Mouse (Mus musculus): ENCODE results near the gene Acsm5. TPM values are rescaled to one million over a fixed set of nuclear protein-coding genes. Genes with fewer than 3 reads are reported as not detected.
A peak's percentile ranks its signal among the peaks of the same experiment; 100 is the strongest.

Gene Acsm5
- total RNA-seq (2021) = not detected

DNA sequence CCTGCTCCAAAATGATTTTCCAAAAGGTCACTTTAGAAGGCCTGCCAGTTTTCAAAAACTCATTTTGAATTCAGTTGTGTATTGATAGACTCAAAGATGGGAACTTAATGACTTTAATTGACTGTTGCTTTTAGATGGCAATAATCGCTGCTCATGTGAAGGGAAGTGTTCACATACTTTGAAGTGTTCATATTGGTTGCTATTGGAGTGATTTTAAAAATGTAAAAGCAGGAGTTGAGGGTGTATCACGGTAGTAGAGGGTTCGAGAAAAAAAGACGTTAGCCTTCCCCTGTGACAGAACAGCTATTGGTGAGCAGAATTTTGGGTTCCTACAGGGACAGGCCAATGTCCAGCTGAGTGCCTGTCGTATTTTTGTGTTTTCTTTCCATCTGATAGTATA is at the start of gene Acsm5:
Acsm5 (plus strand) TSS at position 301 of the 400 bp plus-strand sequence.
- intact Hi-C loops (cut with DNase I) = loop anchor here (5.0 kb wide), 1 partner anchor 507 kb away; no protein-coding TSS in a partner anchor
- no peak for DNase-seq

DNA sequence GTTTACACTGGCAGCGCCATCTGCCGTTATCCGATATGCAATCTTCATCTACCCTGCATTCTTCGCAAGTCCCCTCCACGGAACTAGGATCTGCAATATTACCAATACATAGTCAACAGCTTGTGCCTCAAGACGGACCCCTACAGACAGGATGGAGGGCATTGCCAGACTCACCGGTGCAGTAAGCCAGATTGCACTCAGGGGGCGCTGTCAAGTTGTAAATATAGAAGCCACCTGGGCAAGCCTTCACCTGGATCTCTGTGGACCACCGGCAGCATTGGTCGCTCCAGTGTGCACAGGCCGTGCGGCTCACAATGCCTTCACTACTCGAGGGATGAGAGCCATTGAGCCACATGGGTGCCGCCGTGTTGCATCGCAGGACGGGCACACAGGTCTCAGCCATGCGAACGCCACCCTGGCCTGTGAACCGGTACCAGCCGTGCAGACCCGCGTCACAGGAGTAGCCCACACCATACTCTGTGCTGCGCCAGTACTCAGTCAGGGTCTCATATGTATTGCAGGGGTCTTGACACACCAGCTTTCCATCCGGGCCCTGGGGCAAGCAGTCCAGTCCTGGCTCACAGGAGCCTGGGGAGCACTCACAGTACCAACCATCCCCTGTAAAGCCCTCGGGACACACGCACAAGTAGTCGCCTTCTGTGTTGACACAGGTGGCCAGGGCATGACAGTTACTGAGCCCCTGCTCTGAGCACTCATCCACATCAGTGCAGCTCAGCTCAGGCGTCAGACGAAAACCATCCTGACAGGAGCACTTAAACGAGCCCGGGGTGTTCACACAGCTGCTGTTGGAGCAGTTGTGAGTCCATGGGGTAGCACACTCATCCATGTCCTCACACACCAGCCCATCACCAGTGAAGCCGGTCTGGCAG is 42.5 kb upstream of the Acsm5 start:
- intact Hi-C loops (cut with DNase I) = no loop called here
- no peak for DNase-seq

GRCm38 (mm10) chr7:119479256-119479655 is 40.0 kb upstream of the Acsm5 start, which contains the start of gene Umod:
Umod (minus strand) TSS chr7:119479282.
- intact Hi-C loops (cut with DNase I) = no loop called here
- DNase-seq = no peak

DNA sequence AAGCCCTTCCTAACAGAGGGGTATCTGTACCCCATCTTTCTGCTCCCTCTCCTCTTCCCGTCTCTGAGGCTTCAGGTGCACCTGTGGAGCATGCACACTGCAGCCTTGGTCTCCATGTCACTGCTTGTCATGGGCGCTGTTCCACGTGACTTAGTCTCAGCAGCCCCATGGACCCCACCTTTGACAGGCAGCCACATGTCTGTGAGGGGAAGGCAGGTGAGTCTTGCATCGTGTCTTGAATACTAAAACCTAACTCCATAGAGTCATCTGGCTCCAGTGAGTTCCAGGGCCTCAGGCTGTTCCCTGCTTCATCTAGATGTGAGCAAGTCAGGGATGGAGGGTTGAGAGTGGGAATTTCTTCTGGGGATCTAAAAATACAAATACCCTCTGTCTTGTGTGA is 35.1 kb upstream of the Acsm5 start:
- intact Hi-C loops (cut with DNase I) = no loop called here
- DNase-seq = no peak

DNA sequence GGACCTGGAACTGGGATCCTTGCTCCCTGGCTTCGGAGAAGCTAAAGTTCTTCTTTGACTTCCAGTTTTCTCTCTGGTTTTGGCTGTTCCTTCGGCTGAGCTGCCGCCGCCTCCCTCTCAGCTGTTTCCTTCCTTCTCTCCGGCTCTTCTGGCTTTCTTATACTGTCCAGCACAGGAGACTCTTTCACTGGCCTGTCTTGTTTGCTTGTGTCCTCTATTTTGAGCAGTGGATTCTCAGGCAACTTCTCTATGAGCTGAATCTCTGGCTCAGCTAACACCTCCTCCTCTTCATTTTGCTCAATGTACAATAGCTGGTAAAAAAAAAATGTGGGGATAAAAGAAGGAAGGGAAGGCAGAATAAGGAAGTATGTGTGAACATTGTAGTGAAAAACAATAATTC is 32.6 kb upstream of the Acsm5 start:
- intact Hi-C loops (cut with DNase I) = no loop called here
- DNase-seq = no peak

DNA sequence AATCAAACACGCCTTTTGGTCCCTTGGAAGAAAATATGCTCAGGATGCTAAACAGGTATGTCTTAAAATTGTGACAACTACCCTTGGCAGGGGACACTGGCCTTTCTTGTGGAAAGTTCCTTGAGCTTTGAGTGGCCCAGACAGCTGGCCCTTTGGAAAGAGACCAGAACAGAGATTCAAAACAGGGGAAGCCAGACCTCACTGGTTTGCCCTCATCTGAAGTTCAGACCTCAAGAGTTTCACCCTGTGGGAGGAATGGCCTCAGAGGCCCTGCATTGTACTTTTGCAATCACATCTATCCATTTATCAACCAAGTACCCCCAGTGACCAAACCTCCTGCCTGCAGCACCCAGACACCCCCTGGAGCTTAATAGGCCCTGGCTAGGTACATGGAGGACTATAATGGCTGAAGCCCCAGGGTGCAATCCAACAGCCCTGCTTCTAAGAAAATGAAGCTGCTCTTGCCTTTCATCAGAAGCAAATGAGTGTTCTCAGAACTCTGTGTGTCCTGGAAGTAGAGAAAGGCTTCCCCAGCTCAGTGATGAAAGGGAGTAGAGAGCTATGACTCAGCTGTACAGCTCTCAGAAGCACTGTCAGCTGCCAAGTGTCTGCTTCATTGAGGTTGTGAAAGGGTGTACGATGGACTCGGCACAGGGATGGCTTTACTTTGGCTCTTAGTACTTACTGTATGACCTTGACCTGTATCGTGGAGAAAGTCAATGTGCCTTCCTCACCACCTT is 29.1 kb upstream of the Acsm5 start:
- DNase-seq = no peak
- intact Hi-C loops (cut with DNase I) = no loop called here

DNA sequence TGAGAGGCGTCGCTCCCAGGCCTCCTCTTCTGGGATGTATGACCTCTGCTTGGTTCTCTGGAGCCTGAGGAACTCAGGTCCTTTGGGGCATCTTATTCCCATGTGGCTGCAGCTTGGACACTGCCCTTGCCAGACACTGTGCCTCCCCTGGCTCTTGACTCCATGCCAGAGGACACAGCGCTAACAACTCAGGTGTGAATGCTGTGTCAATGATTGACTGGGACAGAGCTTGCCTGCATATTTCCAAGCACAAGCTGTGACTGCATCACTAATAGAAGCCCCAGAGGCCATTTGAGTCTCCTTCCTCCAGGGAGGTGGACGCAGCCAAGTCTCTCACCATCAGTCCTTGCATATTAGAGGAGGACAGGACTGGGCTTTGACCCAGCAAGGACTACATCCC is 8.1 kb upstream of the Acsm5 start:
- no peak for DNase-seq
- intact Hi-C loops (cut with DNase I) = no loop called here

DNA sequence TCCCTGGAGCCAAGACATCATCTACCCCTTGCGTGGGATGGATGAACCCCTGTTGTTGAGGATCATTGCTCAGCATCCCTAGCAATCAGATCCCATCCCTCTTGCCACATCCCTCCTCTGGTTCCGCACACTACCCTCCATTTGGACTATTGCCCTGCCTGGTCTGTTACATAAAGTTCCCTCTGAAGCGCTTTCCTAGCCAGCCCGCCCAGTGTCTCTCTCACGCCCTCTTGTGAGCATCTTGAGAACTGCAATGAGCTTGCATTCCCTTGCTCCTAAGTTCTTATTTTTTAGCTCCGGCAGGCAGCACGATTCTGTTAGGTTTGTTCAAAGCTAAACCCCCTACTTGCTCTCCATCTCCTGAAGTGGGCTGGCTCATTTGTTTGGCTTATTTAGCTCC is 6.2 kb upstream of the Acsm5 start:
- intact Hi-C loops (cut with DNase I) = no loop called here
- DNase-seq = peak; percentile 48

GRCm38 (mm10) chr7:119515492-119516271 is 3.6 kb upstream of the Acsm5 start:
- intact Hi-C loops (cut with DNase I) = loop anchor here (5.0 kb wide), 1 partner anchor 503 kb away; no protein-coding TSS in a partner anchor
- peak; percentile 53 for DNase-seq

DNA sequence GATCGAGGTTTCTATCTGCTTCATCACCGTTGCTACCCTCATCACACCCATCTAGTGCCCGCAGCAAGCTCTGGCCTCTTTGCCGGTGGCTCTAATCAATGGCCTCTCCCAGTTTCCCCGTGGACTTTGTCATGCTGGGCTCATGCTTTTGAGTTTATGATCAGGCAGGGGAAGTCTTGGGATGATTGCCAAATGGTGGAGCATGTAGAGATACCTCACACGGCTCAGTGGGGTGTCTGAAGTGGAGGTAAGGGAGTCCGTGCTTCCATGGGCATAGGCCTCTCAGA is 3.0 kb upstream of the Acsm5 start:
- no peak for DNase-seq
- intact Hi-C loops (cut with DNase I) = loop anchor here (5.0 kb wide), 1 partner anchor 504 kb away; no protein-coding TSS in a partner anchor

DNA sequence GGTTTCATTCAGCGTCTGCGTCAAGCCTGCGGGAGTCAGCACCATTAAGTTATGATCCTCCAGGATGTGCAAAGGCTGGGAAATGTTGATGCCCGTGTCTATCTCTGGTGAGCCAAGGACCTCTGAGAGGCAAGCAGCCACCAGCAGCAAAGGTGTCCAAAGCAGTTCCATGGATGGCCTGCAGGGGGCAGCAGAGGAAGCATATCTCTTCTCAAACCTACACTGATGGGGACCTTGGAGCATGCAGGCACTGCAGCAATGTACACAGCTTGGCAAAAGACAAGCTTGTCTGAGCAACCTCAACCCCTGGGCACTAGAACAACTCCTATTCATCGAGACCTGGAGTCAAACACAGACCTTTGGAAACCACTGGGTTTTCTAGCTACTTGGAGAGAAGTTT is 391 bp downstream of the Acsm5 start:
- DNase-seq = peak; percentile 75
- intact Hi-C loops (cut with DNase I) = loop anchor here (5.0 kb wide), 1 partner anchor 507 kb away; no protein-coding TSS in a partner anchor

DNA sequence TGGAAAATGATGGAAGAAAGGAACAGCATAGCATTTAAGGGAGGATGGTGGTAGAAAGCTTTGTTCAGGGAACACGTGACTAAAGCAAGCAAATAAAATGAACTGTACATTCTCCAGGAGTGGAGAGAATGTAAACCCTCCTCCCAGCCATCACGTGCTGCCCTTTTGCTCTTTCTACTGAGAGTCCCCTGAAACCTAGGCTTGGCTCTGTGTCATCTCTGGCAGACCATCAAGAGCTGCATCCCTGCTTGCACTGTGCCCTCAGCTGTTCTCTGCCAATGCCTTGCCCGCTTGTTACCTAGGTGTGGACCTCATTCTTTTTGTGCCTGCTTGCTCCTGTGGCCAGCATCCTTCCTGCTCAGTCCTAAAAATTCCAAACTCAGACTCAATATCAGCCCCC is 2.6 kb downstream of the Acsm5 start:
- no peak for DNase-seq
- intact Hi-C loops (cut with DNase I) = no loop called here

GRCm38 (mm10) chr7:119522385-119522784 is 3.1 kb downstream of the Acsm5 start:
- intact Hi-C loops (cut with DNase I) = no loop called here

GRCm38 (mm10) chr7:119523389-119523788 is 4.1 kb downstream of the Acsm5 start, which contains the start of gene Pdilt:
Pdilt (minus strand) TSS chr7:119523489.
- intact Hi-C loops (cut with DNase I) = no loop called here
- no peak for DNase-seq

More at GRCm38 (mm10) chr7:119522385-119522784, 3.1 kb downstream of the Acsm5 start:
- no peak for DNase-seq

GRCm38 (mm10) chr7:119525881-119526281 is 6.6 kb downstream of the Acsm5 start:
- intact Hi-C loops (cut with DNase I) = no loop called here
- DNase-seq = no peak

- DNase-seq = no peak
- intact Hi-C loops (cut with DNase I) = no loop called here
These were observed 7.2 kb downstream of the Acsm5 start for GRCm38 (mm10) chr7:119526486-119526885.

- intact Hi-C loops (cut with DNase I) = no loop called here
- no peak for DNase-seq
These were observed 7.9 kb downstream of the Acsm5 start for GRCm38 (mm10) chr7:119527135-119527534.

DNA sequence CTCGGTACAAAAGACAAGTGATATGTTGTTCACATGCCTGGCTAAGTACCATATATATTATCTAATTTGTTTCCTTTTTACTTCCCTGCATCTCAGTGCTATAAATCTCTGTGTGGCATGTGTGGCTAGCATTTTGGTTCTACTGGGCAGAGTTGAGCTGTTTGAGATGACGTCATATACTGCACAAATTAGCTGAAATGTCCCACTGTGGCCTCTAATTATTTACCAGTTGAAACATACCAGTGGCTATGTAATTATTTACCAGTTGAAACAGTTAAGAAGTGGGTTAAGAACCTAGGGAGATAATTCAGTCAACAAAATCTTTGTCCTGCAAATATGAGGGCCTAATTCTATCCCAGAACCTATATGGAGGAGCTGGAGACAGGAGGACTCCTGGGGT is 8.3 kb downstream of the Acsm5 start:
- DNase-seq = no peak
- intact Hi-C loops (cut with DNase I) = no loop called here

DNA sequence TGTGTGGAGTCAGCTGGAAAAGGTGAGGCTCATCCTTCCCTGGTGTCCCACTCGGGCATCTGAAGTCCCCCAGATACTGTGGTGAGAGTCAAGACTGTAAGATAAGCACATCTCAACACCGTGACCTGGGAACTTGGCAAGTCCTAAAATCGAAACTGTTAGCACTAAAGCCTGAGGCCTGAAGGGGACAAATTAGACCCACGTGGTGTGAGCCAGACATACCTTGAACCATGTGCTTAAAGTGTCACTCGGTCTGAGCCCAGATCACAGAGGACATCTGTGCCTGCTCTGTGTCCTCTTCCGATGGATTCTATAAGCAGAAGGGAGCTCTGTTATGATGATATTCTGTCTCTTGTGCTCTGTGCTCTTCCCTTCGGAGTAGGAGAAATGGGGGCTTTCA is 9.4 kb downstream of the Acsm5 start:
- intact Hi-C loops (cut with DNase I) = no loop called here
- DNase-seq = no peak

DNA sequence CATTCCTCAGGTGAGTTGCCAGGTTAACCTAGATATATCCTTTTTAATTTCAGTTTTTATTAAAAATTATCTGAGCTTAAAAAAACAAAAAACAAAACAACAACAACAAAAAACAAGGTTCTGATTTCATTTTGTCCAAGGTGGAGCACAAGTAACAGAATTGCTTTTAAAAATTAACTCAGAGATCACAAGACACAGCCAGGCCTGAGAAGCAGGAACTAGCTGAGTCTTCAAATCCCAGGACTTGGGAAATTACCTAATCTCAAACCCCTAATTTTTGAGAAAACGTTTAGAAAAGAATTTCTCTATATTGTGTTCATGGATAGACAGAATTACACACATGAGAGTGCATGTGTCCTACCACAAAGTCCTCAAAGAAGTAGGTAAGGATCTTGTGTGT is 13.7 kb downstream of the Acsm5 start:
- no peak for DNase-seq
- intact Hi-C loops (cut with DNase I) = no loop called here

DNA sequence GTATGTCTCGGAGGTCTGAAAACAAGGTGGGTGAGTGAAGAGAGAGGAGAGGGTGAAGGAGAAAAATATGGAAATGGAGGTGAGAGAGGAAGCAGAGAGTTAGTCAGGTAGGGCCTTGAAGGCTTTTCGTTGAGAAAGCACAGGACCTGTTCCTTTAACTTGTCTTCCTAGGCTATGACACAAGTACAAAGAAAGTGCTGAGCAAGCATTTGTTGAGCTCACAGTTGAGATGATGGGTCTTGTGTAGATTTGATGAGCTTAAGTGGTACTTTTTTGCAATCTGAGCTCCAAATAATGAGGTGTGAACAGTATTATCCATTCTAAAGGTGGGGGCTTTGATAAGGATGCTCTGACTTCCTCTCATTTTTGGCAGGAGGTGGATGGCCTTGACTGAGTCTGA is 15.1 kb downstream of the Acsm5 start:
- intact Hi-C loops (cut with DNase I) = no loop called here
- DNase-seq = no peak

All from left cerebral cortex, postnatal 4 days (tissue).